Mouse (Mus musculus) bone marrow, adult 2 months (tissue): ENCODE results near the gene 4930435E12Rik. TPM values are rescaled to one million over a fixed set of nuclear protein-coding genes. Genes with fewer than 3 reads are reported as not detected.

Experiments used
- H3K27ac ChIP-seq: fragments of 200-500 bp; 2 replicates; pipeline ENCODE4 v1.5.1; 2012; ENCODE audit warnings: low read depth, mild to moderate bottlenecking, control low read depth, inconsistent platforms, low read length; ENCODE audit not compliant: control insufficient read depth, poor library complexity, insufficient read depth
- H3K4me1 ChIP-seq: fragments of 200-500 bp; 2 replicates; pipeline ENCODE4 v1.6.1; 2011; ENCODE audit warnings: low read length; ENCODE audit not compliant: control insufficient read depth, insufficient read depth
- H3K4me3 ChIP-seq: fragments of 200-500 bp; replicated peaks from 2 replicates; pipeline ENCODE3; 2011; ENCODE audit warnings: mild to moderate bottlenecking, low read depth, low read length, control low read depth; ENCODE audit not compliant: control insufficient read depth
- CTCF ChIP-seq: fragments of 200-500 bp; IDR thresholded peaks from 2 replicates; pipeline ENCODE4 v1.5.1; 2011; ENCODE audit warnings: low read length, control low read depth; ENCODE audit not compliant: control insufficient read depth, insufficient read depth
- POLR2A ChIP-seq: fragments of 200-500 bp; IDR thresholded peaks from 2 replicates; pipeline ENCODE4 v1.6.1; 2011; ENCODE audit warnings: low read depth, mild to moderate bottlenecking, control low read depth, low read length, borderline replicate concordance; ENCODE audit not compliant: control insufficient read depth
- WGBS: fragments of 180-500 bp; shearing (Covaris S2); methylation state at CpG from one replicate; pipeline ENCODE4 v1.1.7; 2018; 5-methylcytosine and 5-hydroxymethylcytosine counted together
- polyA plus RNA-seq: library from polyadenylated mRNA; stranded (reverse); fragments of >200 nt; gene quantifications from 2 replicates; pipeline ENCODE4 v1.2.4, GENCODE M21; 2011; ENCODE audit warnings: low replicate concordance; ENCODE audit not compliant: missing spikeins, insufficient read depth, insufficient read length

Gene 4930435E12Rik
- polyA plus RNA-seq, 1 experiment: not detected

- no peak for TF ChIP-seq POLR2A
- no peak for TF ChIP-seq CTCF
- 66% methylated on average over 6 of the region's 6 CpGs for WGBS
- Histone ChIP-seq H3K4me3 (no peak overlapping the region), H3K27ac (no peak overlapping the region), H3K4me1 (no peaks in the 10 kb centered on the region; the same call in none of the 2 replicates)
Measured at GRCm38 (mm10) chr16:38776342-38776741, 52.2 kb downstream of the 4930435E12Rik start.

DNA sequence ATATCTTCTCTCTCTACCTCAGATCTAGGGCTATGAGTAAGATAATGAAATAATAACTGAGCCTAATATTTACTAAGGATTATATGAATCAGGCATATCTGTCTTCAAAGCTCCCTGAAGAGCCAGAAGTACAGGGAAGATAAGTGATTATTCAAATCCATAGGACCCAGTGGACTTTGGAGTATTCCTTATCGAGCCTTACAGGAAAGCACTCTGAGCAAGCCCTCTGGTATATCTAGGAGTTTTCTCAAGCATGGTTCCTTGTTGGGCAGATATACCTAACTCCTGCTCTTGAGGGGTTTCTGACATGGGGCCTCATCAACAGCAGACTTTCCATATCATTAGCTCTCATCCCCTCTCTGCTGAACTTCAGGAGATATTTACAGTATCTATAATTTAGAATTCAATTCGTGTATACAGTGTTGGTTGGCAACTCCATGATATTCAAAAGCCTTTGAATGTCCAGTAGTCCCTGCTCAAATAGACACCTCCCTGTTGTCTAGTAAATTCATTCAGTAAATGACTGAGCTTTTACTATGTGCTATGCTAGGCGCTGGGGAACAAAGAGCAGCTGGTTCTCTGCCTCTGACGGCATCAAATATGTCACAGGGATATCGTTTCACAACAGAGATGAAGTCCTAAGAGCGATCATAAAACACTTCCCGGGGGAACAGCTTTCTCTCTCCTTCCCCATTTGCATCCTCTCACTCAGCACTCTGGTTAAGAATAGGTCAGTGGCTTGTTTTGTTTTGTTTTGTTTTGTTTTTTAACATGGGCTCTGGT lies 53.4 kb downstream of the 4930435E12Rik start:
- WGBS: 57% methylated on average over 7 of the region's 7 CpGs
- peaks cover 2% of the 10 kb centered on the region for H3K4me1 ChIP-seq
- no peak for TF ChIP-seq POLR2A
- no peak for TF ChIP-seq CTCF

GRCm38 (mm10) chr16:38772906-38773496 lies 55.5 kb downstream of the 4930435E12Rik start:
- 18% methylated on average over 12 of the region's 12 CpGs for WGBS

More for the DNA sequence above, 53.4 kb downstream of the 4930435E12Rik start:
- H3K4me3 ChIP-seq: no peak overlapping the region
- H3K27ac ChIP-seq: no peak overlapping the region

DNA sequence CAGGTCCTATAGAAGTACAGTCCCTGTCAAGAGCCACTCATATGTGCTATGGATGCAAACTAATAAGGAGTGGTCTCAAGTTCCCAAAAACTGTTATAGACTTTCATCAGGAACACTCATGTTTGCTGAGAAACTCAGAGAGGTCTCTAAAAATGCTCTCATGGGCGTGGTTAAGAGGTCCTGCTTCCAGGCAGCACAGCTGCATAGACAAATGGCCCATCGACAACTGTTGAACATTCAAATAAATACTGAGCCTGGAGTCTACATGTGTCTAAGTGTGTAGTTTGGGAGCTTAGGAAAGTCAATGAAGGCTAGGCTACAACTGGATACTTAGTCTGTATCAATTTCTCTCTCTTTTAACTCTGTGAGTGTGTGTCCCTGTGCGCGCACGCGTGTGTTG lies 57.4 kb downstream of the 4930435E12Rik start:
- TF ChIP-seq CTCF (no peak), POLR2A (no peak)
- 92% methylated on average over 6 of the region's 6 CpGs for WGBS

More at GRCm38 (mm10) chr16:38772906-38773496, 55.5 kb downstream of the 4930435E12Rik start:
- Histone ChIP-seq H3K4me3 (no peak overlapping the region), H3K4me1 (peaks cover 2% of the 10 kb centered on the region), H3K27ac (no peak overlapping the region)
- TF ChIP-seq CTCF (no peak), POLR2A (no peak)

DNA sequence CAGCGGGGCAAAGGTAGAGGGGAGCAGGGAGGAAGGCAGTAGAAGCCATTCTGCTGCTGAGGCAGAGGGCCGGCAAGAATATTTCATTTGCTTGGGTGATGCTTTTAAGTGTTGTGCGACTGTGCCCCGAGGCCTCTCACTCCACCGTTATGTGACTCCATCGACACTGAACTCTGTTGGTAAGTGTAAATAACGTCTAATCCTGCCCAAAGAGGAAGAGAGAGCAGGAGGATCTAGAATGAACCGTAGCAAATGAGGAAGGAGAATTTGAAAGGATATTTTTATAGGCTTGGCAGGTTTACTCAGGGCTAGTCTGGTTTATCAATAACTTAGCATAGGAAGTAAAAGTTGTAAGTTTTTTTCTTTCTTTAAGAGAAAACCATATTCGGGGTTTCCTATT lies 59.0 kb downstream of the 4930435E12Rik start:
- H3K27ac ChIP-seq: no peak overlapping the region
- 30% methylated on average over 9 of the region's 9 CpGs for WGBS
- H3K4me3 ChIP-seq: no peak overlapping the region
- peaks cover 2% of the 10 kb centered on the region for H3K4me1 ChIP-seq
- TF ChIP-seq POLR2A (no peak), CTCF (no peak)

More for the DNA sequence above, 57.4 kb downstream of the 4930435E12Rik start:
- H3K4me3 ChIP-seq: no peak overlapping the region
- no peak overlapping the region for H3K27ac ChIP-seq
- H3K4me1 ChIP-seq: peaks cover 2% of the 10 kb centered on the region

DNA sequence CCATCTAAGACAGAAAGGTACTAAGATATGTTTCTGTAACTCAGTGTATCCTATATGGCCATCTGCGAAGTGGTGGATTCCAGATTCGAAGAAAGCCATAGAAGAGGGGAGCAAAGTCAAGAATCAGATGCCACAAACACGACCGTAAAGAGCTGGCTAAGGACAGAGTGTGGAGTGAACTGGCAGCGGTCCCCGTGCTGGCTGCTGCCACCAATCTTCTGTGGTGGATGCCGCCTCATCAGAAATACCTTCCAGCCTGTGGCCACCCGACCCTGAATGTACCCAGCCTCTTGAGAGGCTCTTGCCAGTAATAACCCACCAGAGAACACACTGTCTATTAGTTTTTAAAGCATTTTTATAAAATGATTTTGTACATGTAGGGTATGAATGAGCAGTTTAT lies 60.2 kb downstream of the 4930435E12Rik start:
- Histone ChIP-seq H3K27ac (no peak overlapping the region), H3K4me3 (no peak overlapping the region), H3K4me1 (peaks cover 2% of the 10 kb centered on the region; the same call in 1 of the 2 replicates)
- TF ChIP-seq POLR2A (no peak), CTCF (no peak)
- 88% methylated on average over 8 of the region's 8 CpGs for WGBS

DNA sequence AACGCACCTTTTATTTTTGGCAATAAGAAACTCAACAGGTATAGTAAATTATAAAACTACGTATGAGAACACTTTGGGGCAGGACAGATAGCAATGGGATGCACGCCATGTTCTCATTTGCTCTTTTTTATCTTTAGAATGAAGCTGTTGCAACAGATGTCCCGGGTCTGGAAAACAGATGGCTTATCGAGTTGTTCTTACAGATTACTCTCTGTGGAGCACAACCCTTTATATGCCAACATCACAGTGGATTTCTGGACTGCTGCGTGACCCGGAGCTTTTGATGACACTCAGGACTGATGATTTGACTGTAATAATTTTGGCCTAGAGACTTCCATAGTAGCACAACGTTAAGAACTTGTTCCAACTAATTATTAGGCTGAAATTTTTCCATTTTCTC lies 60.8 kb downstream of the 4930435E12Rik start:
- Histone ChIP-seq H3K4me1 (peaks cover 2% of the 10 kb centered on the region; the same call in 1 of the 2 replicates), H3K27ac (no peak overlapping the region), H3K4me3 (no peak overlapping the region)
- TF ChIP-seq POLR2A (no peak), CTCF (no peak)
- 72% methylated on average over 8 of the region's 8 CpGs for WGBS

GRCm38 (mm10) chr16:38766671-38767070 lies 61.9 kb downstream of the 4930435E12Rik start:
- no peak overlapping the region for H3K27ac ChIP-seq
- no peak for TF ChIP-seq POLR2A
- TF ChIP-seq CTCF: no peak
- 61% methylated on average over 3 of the region's 3 CpGs for WGBS

GRCm38 (mm10) chr16:38763508-38763907 lies 65.0 kb downstream of the 4930435E12Rik start:
- Histone ChIP-seq H3K4me3 (no peak overlapping the region), H3K27ac (no peak overlapping the region), H3K4me1 (peaks cover 2% of the 10 kb centered on the region; the same call in 1 of the 2 replicates)
- 23% methylated on average over 4 of the region's 4 CpGs for WGBS
- TF ChIP-seq POLR2A (no peak), CTCF (no peak)

More at GRCm38 (mm10) chr16:38766671-38767070, 61.9 kb downstream of the 4930435E12Rik start:
- Histone ChIP-seq H3K4me1 (peaks cover 2% of the 10 kb centered on the region; the same call in 1 of the 2 replicates), H3K4me3 (no peak overlapping the region)
